Mouse (Mus musculus) spleen, postnatal 14 days (tissue): Measurements from ENCODE around the gene Zfp93.
"Not testable (repeated sequence)": the region's sequence is repeated elsewhere in the genome, so short reads cannot be mapped to it uniquely, and the experiment has no call there.

Experiments used
- DNase-seq, 2 experiments: peaks; one replicate each; pipeline ENCODE4 v3.0.0; 2021 to 2022; ENCODE audit warnings: low spot score in 2 of 2

The Zfp93 gene

GRCm38 (mm10) chr7:24270288-24270672 lies at the start of gene Zfp93:
Zfp93 (plus strand) TSS chr7:24270420.
- DNase-seq: peak in 1 of 2 experiments; percentile 8

DNA sequence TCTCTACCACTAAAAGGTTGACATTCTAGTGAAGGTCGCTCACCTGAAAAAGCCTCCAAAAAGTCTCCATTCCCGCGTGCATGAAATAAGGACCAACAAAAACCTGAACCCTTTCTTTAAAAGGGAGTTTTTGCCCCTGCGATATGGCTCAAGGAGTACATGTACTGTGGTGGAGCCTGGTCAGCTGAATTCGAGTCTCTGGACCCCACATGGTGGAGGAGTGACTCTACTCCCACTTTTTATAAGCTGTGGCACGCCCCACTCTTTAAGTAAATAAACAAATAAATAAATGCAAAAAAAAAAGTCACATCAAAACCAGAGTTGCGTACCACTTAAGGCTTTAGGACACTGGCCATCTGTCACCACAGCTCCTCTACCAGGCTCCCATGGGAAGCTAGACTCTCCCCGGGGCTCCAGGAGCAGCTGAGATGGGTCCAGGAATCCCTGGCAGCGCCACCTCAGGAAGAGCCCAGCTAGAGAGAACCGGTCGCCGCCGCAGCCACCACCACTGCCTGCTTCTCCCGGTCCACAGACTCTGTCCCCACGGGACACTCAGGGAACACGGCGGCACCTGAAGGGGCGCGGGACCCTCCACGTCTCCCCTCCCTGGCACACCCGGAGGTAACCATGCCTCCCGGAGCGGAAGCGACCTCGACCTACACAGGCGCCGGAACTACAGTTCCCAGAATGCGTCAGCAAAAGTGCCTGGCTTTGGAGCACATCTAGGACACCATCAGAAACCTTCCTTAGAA lies 33.0 kb upstream of the Zfp93 start, which contains the start of gene Zfp109:
Zfp109 (minus strand) TSS at position 521 of the 752 bp plus-strand sequence.
- DNase-seq: peak in 1 of 2 experiments; percentile 7

- no peak for DNase-seq
Observed at GRCm38 (mm10) chr7:24253779-24254615, 16.2 kb upstream of the Zfp93 start.

DNA sequence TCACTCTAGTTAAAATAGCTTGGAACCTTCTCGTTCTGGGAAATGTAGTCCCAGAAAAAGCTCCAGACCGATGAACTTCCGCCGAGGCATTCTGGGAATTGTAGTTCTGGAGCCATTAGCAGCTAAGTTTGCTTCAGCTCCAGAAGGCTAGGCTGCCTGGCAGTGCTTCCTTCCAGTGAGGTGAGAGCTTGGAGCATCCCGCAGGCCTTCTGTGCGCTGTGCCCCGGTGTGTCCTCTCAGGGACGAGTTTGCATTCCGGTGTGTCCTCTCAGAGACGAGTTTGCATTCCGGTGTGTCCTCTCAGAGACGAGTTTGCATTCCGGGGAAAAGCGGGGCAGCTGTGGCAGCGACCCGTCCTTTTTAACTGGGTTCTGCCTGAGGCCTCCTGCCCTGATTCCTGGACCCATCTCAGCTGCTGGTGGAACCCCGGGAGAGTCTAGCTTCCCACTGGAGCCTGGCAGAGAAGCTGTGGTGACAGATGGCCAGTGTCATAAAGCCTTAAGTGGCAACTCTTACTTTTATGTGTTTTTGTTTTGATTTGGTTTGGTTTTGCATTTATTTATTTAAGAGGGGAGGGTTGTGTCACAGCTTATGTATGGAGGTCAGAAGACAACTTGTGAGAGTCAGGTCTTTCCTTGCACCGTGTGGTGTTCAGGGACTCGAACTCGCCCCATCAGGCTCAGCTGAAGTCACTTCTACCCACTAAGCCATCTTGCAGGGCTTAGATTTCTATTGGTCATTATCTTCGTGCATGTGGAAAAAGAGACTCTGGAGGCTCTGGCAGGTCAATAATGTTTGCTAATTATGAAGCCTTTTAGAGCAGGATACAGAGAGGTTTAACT lies 15.4 kb upstream of the Zfp93 start, which contains the start of gene Zfp108:
Zfp108 (plus strand) TSS at position 162 of the 842 bp plus-strand sequence.
- DNase-seq: peak in 1 of 2 experiments; percentile 6

- DNase-seq: no peak
Observed at GRCm38 (mm10) chr7:24259306-24259999, 10.8 kb upstream of the Zfp93 start.

- no peak for DNase-seq
Observed at GRCm38 (mm10) chr7:24260000-24260312, 10.3 kb upstream of the Zfp93 start.

DNA sequence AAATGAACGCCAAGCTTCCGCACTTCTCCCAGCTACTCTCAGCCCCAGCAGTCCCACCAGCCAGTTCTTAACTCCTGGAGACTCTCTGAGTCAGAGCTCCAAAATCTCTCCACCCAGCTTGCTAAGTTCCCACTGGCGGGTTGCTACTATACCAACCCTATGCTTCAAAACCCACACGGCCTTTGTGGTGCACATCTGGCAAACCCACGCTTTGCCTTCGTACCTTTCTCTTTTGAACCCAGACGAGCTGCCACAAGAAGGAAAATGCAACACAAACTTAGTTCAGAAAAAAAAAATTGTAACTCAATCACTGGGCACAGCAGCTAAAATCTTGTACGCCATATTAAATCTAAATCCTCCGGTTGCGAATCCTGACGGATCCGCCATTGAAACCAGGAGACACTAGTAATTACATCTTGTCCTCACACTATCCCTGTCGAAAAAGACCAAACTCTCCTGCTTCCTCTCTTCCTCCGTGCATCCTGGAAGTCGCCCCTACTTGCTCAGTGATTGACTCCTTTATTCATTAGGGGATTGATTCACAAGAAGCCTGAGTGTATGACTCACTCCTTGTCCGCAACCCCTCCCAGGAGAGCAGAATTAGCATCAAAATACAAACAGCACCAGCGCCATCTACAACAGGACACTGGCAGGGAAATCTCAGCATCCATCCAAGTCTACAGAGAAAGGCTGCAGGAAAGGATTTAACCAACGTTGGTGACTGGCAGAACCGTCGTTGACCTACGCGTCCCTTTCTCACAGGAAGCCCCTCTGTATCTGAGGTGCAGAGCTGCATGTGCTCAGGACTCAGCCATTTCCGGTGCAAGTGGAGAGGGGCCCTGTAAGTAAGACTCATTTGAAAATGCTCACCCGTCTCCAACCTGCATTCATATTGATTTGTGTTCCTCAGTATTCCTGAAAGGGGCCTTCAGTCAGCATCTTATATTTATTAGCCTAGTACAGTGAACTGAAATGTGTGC lies 1.8 kb upstream of the Zfp93 start:
- DNase-seq: no peak

DNA sequence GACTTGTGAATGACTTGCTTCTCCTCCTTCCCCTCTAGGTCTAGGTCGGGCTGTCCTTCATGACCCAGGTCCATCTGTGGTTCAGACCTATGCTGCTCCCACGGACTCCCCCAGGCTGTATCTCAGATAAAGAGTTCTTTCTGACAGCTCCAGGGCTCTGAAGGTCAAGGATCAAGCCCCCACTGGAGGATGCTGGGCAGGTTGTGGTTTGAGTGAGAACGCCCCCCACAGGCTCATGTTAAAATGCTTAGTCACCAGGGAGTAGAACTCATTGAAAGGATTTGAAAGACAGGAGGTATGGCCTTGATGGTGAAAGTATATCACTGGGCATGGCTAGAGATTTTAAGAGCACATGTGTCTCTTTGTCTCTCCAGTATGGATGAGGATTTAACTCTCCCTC lies 964 bp upstream of the Zfp93 start:
- DNase-seq: no peak

DNA sequence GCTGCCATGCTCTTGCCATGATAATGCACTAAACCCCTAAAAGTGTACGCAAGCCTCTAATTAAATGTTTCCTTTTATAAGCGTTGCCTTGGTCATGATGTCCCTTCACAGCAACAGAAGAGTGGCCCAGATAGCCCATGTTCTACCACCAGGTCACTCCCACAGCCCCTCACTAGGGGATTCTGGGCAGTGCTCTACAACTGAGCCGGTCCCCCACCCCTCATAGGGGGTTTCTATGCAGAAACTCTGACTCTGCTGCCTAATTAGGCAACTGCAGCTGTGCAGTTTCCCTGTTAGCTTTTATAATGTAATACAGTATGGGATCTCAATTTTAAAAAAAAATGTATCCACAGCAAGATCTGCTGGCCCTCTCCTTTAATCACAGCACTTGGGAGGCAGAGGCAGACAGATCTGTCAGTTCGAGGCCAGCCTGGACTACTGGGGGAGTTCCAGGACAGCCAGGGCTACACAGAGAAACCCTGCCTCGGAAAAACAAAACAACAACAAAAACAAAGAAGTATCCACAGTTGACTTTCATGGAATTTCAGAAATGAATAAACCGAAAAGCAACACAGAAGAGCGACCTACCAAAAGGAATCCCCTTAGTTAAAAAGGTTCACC lies 443 bp upstream of the Zfp93 start:
- DNase-seq: no peak

DNA sequence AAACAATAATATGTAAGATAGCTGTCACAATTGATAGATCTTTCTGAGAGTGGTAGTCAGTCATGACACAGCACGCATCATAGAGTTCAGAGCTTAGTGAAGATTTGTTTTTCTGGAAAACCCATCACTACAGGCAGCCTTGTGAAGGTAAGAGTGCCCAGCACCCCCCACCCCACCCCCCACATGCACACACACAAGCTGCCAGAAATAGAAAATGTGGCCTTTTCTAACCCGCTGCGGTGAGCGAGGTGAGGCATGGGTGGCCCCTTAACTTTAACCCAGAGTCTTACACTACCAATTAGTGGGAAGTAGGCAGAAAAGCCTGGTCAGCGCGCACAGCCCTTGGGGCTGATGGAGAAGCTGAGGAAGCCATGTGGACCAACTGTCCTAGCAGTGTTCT lies 971 bp downstream of the Zfp93 start:
- DNase-seq: no peak

- no peak for DNase-seq
Observed at GRCm38 (mm10) chr7:24274456-24274855, 4.2 kb downstream of the Zfp93 start.

DNA sequence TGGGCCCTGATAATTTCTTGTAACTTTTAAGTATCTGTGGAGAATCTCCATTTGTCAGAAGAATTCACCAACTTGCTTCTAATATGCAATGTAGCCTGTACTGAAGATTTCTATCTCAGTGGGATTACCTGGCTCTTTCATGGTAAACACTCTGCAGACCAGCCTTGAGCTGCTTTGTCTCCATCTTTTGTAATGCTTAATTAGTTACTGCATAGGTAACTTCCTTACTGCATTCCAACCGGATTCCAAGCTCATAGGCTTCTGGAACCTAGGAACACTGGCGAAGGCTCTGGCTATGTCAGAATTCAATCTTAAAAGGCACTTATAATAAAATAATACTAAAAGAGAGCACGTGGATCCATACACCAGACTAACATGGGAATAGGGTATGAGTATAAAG lies 8.6 kb downstream of the Zfp93 start:
- DNase-seq: not testable (repeated sequence)

DNA sequence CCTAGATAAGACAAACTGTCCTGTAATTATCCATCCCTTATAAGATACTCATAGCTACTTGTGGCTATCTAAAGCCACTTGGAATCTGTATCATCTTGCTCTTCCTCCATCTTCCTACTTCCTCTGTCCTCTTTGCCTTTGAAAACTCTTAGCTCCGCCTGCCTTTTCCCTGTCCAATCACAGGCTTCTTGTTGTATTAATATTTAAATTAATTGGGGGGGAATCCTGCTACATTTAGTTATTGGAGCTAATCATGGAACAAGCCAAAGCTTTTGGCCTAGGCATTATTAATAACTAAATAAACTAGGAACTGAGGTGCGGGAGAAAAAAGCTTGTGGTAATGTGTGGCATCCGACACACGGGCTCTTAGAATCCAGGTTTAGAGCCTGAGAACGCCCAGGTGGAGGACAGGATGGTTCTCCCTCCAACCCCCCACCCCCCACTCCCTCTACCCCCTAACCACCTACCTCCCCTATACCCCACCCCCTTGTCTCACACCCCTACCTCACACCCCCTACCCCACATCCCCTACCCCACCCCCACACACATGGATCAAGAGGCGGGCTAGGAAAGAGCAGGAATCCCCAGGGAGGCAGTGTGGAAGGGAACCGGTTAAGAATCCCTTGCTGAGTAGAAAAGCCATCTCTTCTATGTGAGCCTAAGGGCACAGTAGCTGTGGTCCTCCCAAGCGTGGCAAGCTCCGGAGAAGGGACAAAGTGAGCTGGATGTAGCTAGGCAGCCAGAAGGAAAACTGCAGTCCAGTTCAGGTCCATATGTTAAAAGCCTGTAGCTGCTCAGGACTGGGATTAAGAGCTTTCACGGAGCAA lies 10.0 kb downstream of the Zfp93 start:
- DNase-seq: no peak

GRCm38 (mm10) chr7:24280858-24281145 lies 10.6 kb downstream of the Zfp93 start:
- DNase-seq: no peak

- DNase-seq: no peak
Observed at GRCm38 (mm10) chr7:24286090-24286489, 15.9 kb downstream of the Zfp93 start.

GRCm38 (mm10) chr7:24286916-24287315 lies 16.7 kb downstream of the Zfp93 start:
- no peak for DNase-seq

DNA sequence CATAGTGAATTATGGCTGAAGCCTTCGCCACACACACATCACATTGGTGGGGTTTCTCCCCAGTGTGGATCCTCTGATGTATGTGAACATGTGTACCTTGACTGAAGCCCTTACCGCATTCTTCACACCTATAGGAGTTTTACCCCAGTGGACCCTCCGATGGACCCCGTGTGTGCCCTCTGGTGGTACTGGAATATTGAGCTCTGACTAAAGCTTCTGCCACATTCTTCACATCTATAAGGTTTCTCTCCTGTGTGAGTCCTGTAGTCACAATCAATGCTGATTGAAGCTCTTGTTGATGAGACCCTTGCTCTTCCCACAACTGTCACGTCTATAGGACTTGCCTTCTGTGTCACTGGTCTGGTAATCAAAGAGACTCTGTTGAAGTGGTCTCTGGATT lies 17.4 kb downstream of the Zfp93 start:
- DNase-seq: no peak

DNA sequence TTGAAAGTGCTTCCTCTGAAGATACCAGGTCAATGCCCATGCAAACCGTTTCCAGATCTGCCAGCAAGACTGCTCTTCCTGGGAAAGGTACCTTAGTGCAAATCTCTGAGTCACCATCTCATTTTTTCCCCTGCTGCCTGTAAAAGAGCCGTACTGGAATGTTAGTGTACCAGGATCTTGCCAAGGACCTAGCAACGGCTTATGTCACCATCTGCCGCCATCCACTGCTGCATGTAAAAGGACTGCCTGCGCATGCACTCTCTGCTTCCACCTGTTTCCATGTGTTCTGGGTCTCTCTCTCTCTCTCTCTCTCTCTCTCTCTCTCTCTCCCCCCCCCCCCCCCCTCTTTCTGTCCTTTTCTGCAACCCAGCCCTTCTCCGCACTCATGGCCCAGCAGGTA lies 18.3 kb downstream of the Zfp93 start:
- no peak for DNase-seq

GRCm38 (mm10) chr7:24290106-24290693 lies 20.0 kb downstream of the Zfp93 start:
- DNase-seq: no peak
